Mouse (Mus musculus): ENCODE measurements around the gene Smyd2.

- TF ChIP-seq CTCF (IDR thresholded peaks at IDR 0.05; ENCODE audit: low read depth) (peak; percentile 49), EP300 (IDR thresholded peaks at IDR 0.05; ENCODE audit: low read depth) (no peak)
Measured at GRCm38 (mm10) chr1:189860112-189860941, 61.8 kb downstream of the Smyd2 start.
